Mouse (Mus musculus) limb, embryonic 13.5 days (tissue): ENCODE data around the gene Ifngr2. TPM values are rescaled to one million over a fixed set of nuclear protein-coding genes. Genes with fewer than 3 reads are reported as not detected.

Experiments used
- ATAC-seq: fragments of 200-750 bp; cut with Nextera tagmentation; 2 replicates; pipeline ENCODE4 v1.8.0; 2017; ENCODE audit warnings: low read depth, moderate number of reproducible peaks, moderate TSS enrichment; ENCODE audit not compliant: low FRiP score
- H3K27ac ChIP-seq: fragments of 300-500 bp; sonication (generic); 2 replicates; pipeline ENCODE4 v1.5.1; 2015; ENCODE audit warnings: inconsistent platforms, mild to moderate bottlenecking, moderate library complexity
- H3K27me3 ChIP-seq: fragments of 300-500 bp; sonication (generic); 2 replicates; pipeline ENCODE4 v1.6.1; 2015; ENCODE audit warnings: mild to moderate bottlenecking, inconsistent platforms
- H3K36me3 ChIP-seq: fragments of 300-500 bp; sonication (generic); 2 replicates; pipeline ENCODE4 v1.6.1; 2015; ENCODE audit warnings: inconsistent platforms, mild to moderate bottlenecking, moderate library complexity
- H3K4me1 ChIP-seq: fragments of 300-500 bp; sonication (generic); 2 replicates; pipeline ENCODE4 v1.6.1; 2015; ENCODE audit warnings: inconsistent platforms
- H3K4me2 ChIP-seq: fragments of 300-500 bp; sonication (generic); replicated peaks from 2 replicates; pipeline ENCODE4 v1.6.1; 2015; ENCODE audit warnings: inconsistent platforms, mild to moderate bottlenecking, moderate library complexity
- H3K4me3 ChIP-seq: fragments of 300-500 bp; sonication (generic); 2 replicates; pipeline ENCODE4 v1.5.1; 2015; ENCODE audit warnings: moderate library complexity, mild to moderate bottlenecking, inconsistent platforms
- H3K9ac ChIP-seq: fragments of 300-500 bp; sonication (generic); 2 replicates; pipeline ENCODE4 v1.6.1; 2015; ENCODE audit warnings: mild to moderate bottlenecking, inconsistent platforms
- H3K9me3 ChIP-seq: fragments of 300-500 bp; sonication (generic); 2 replicates; pipeline ENCODE4 v1.6.1; 2016; ENCODE audit warnings: inconsistent platforms
- WGBS: fragments of 180-500 bp; shearing (Covaris S2); methylation state at CpG from one replicate; pipeline ENCODE4 v1.1.7; 2015; 5-methylcytosine and 5-hydroxymethylcytosine counted together
- polyA plus RNA-seq: library from polyadenylated mRNA; unstranded; fragments of >200 nt; fragmentation: Nextera tagmentation; extraction: Ambion mirVana; gene quantifications from 2 replicates; pipeline ENCODE4 v1.2.1, GENCODE M21; 2015

Ifngr2 gene
- 48.1 and 49.6 TPM in 2 replicates for polyA plus RNA-seq

- Histone ChIP-seq H3K4me1 (peaks cover 39% of the 10 kb centered on the region), H3K36me3 (no peaks in the 10 kb centered on the region), H3K27me3 (no peaks in the 10 kb centered on the region), H3K4me3 (peak within 1 kb of the TSS; percentile 81), H3K27ac (peak within 1 kb of the TSS; percentile 48; the same call in 1 of the 2 replicates), H3K9ac (peak within 1 kb of the TSS; percentile 95), H3K4me2 (peak within 1 kb of the TSS; percentile 77), H3K9me3 (no peaks in the 10 kb centered on the region)
- WGBS, result under 1% methylated on average over 52 of the region's 74 CpGs
- peak; percentile 90 for ATAC-seq
Measured at GRCm38 (mm10) chr16:91546836-91547741, at the start of gene Ifngr2. Ifngr2 (plus strand) TSS chr16:91547072.

- Histone ChIP-seq H3K36me3 (peaks cover 93% of the 10 kb centered on the region), H3K9me3 (no peaks in the 10 kb centered on the region), H3K27ac (no peak overlapping the region), H3K4me3 (no peak overlapping the region), H3K4me2 (no peak overlapping the region), H3K27me3 (no peaks in the 10 kb centered on the region), H3K9ac (no peak overlapping the region), H3K4me1 (no peaks in the 10 kb centered on the region)
- no peak for ATAC-seq
- WGBS, result 93% methylated on average over 7 of the region's 7 CpGs
Measured at GRCm38 (mm10) chr16:91498041-91498440, 48.8 kb upstream of the Ifngr2 start.

- no peak for ATAC-seq
- 89% methylated on average over 7 of the region's 7 CpGs for WGBS
- H3K36me3 ChIP-seq, result peaks cover 79% of the 10 kb centered on the region
Measured at GRCm38 (mm10) chr16:91504701-91505100, 42.2 kb upstream of the Ifngr2 start.

GRCm38 (mm10) chr16:91505116-91505601 is 41.7 kb upstream of the Ifngr2 start:
- Histone ChIP-seq H3K4me1 (no peaks in the 10 kb centered on the region), H3K27me3 (no peaks in the 10 kb centered on the region), H3K36me3 (peaks cover 79% of the 10 kb centered on the region), H3K27ac (no peak overlapping the region), H3K9ac (no peak overlapping the region), H3K4me3 (no peak overlapping the region), H3K9me3 (no peaks in the 10 kb centered on the region), H3K4me2 (no peak overlapping the region)
- WGBS, result 88% methylated on average over 15 of the region's 15 CpGs
- ATAC-seq, result no peak

More at GRCm38 (mm10) chr16:91504701-91505100, 42.2 kb upstream of the Ifngr2 start:
- H3K9me3 ChIP-seq, result no peaks in the 10 kb centered on the region
- no peaks in the 10 kb centered on the region for H3K27me3 ChIP-seq
- no peak overlapping the region for H3K9ac ChIP-seq
- H3K4me3 ChIP-seq, result no peak overlapping the region
- no peak overlapping the region for H3K27ac ChIP-seq
- H3K4me1 ChIP-seq, result no peaks in the 10 kb centered on the region
- H3K4me2 ChIP-seq, result no peak overlapping the region

GRCm38 (mm10) chr16:91506396-91506795 is 40.5 kb upstream of the Ifngr2 start:
- Histone ChIP-seq H3K36me3 (peaks cover 68% of the 10 kb centered on the region), H3K27ac (no peak overlapping the region), H3K4me2 (no peak overlapping the region), H3K4me1 (no peaks in the 10 kb centered on the region), H3K9me3 (no peaks in the 10 kb centered on the region), H3K4me3 (no peak overlapping the region), H3K27me3 (no peaks in the 10 kb centered on the region), H3K9ac (no peak overlapping the region)
- WGBS, result 94% methylated on average over 12 of the region's 12 CpGs
- no peak for ATAC-seq

GRCm38 (mm10) chr16:91512161-91512787 is 34.6 kb upstream of the Ifngr2 start:
- Histone ChIP-seq H3K36me3 (peaks cover 16% of the 10 kb centered on the region), H3K9ac (no peak overlapping the region), H3K4me1 (no peaks in the 10 kb centered on the region), H3K27ac (no peak overlapping the region), H3K9me3 (no peaks in the 10 kb centered on the region), H3K27me3 (no peaks in the 10 kb centered on the region), H3K4me3 (no peak overlapping the region), H3K4me2 (no peak overlapping the region)
- ATAC-seq, result 0 out of 2 replicates have a peak, but pooled peaks have one; percentile 28
- 30% methylated on average over 7 of the region's 7 CpGs for WGBS

- H3K4me2 ChIP-seq, result no peak overlapping the region
- no peaks in the 10 kb centered on the region for H3K9me3 ChIP-seq
- peaks cover 10% of the 10 kb centered on the region for H3K36me3 ChIP-seq
- H3K27me3 ChIP-seq, result no peaks in the 10 kb centered on the region
- H3K9ac ChIP-seq, result no peak overlapping the region
- ATAC-seq, result no peak
- no peak overlapping the region for H3K27ac ChIP-seq
- no peak overlapping the region for H3K4me3 ChIP-seq
- no peaks in the 10 kb centered on the region for H3K4me1 ChIP-seq
- WGBS, result 94% methylated on average over 6 of the region's 6 CpGs
Measured at GRCm38 (mm10) chr16:91513099-91513498, 33.8 kb upstream of the Ifngr2 start.

GRCm38 (mm10) chr16:91517020-91517419 is 29.9 kb upstream of the Ifngr2 start:
- no peaks in the 10 kb centered on the region for H3K9me3 ChIP-seq
- H3K4me3 ChIP-seq, result no peak overlapping the region
- no peak overlapping the region for H3K9ac ChIP-seq
- no peaks in the 10 kb centered on the region for H3K36me3 ChIP-seq
- H3K4me1 ChIP-seq, result no peaks in the 10 kb centered on the region
- 85% methylated on average over 7 of the region's 7 CpGs for WGBS
- no peak for ATAC-seq
- no peaks in the 10 kb centered on the region for H3K27me3 ChIP-seq
- no peak overlapping the region for H3K4me2 ChIP-seq
- H3K27ac ChIP-seq, result no peak overlapping the region

GRCm38 (mm10) chr16:91522040-91522439 is 24.8 kb upstream of the Ifngr2 start:
- WGBS, result 68% methylated on average over 5 of the region's 5 CpGs
- Histone ChIP-seq H3K27me3 (no peaks in the 10 kb centered on the region), H3K4me3 (no peak overlapping the region), H3K9me3 (no peaks in the 10 kb centered on the region), H3K27ac (no peak overlapping the region), H3K4me1 (0 out of 2 replicates have a peak, but pooled peaks cover under 1% of the 10 kb centered on the region), H3K9ac (no peak overlapping the region), H3K4me2 (no peak overlapping the region), H3K36me3 (no peaks in the 10 kb centered on the region)
- ATAC-seq, result no peak

GRCm38 (mm10) chr16:91522479-91523309 is 24.2 kb upstream of the Ifngr2 start:
- WGBS, result 83% methylated on average over 18 of the region's 18 CpGs
- ATAC-seq, result no peak

GRCm38 (mm10) chr16:91524206-91524605 is 22.7 kb upstream of the Ifngr2 start:
- 83% methylated on average over 5 of the region's 5 CpGs for WGBS
- Histone ChIP-seq H3K4me3 (no peak overlapping the region), H3K4me2 (no peak overlapping the region), H3K27ac (no peak overlapping the region), H3K27me3 (no peaks in the 10 kb centered on the region), H3K4me1 (0 out of 2 replicates have a peak, but pooled peaks cover 7% of the 10 kb centered on the region), H3K9ac (no peak overlapping the region), H3K36me3 (no peaks in the 10 kb centered on the region), H3K9me3 (no peaks in the 10 kb centered on the region)
- no peak for ATAC-seq

More at GRCm38 (mm10) chr16:91522479-91523309, 24.2 kb upstream of the Ifngr2 start:
- H3K9me3 ChIP-seq, result no peaks in the 10 kb centered on the region
- no peak overlapping the region for H3K4me2 ChIP-seq
- H3K27me3 ChIP-seq, result no peaks in the 10 kb centered on the region
- no peak overlapping the region for H3K27ac ChIP-seq
- H3K4me3 ChIP-seq, result no peak overlapping the region
- 0 out of 2 replicates have a peak, but pooled peaks cover 7% of the 10 kb centered on the region for H3K4me1 ChIP-seq
- no peaks in the 10 kb centered on the region for H3K36me3 ChIP-seq
- H3K9ac ChIP-seq, result no peak overlapping the region
